Comparison of ENCODE assay signal across 12 mouse cellular contexts in the genomic region with DNA sequence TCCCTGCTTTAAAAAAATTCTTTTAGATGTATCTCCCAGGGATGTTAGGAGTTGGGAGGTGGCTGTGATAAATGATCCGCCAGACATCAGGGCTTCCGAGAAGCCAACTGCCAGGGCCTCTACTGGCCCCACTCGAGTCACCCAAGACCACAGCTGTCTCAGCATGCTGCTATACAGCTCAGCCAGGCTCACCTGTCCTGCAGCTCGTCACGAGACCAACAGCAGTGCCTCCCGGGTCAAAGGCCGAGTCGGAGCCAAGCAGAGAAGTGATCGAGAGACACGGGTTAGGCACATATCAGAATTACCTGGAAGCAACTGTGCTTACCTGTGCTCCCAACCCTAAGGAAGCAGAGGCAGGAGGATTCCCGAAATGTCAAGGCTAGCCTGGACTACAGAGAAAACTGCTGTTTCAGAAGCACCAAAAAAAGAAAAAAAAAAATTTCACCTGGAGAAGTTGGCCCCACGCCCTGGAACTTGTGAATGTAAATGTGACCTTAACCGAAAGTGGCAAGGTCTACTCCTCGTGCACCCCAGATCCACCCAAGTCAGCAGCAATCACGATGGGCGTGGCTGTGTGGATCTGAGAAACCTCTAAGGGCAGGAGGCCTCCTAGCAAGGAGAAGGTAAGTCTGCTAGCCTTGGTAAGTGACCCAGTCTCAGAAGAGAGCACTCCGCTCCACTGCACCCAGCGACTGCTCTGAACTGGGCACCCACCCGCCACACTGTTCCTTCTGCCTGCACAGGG. TPM values are rescaled to one million over a fixed set of nuclear protein-coding genes. Genes with fewer than 3 reads are reported as not detected.
DNase-seq lines count a peak whose midpoint lies in the region; ATAC-seq and TF ChIP-seq lines count a peak whose summit lies in the region.
"Had no signal": no experiment of that assay in that cellular context is flagged by ENCODE, and none has a peak within 500 bp of the region (broad histone marks: within the 10 kb centered on the region; RNA-seq: fewer than 3 reads in every experiment).

No protein-coding gene starts in this region.

- no peaks in the 10 kb centered on the region for H3K27me3 ChIP-seq in cerebellum, adult 2 months (ENCODE audit: control insufficient read depth, insufficient read depth, low read length)
- H3K27me3 ChIP-seq in kidney, embryonic 15.5 days = no peaks in the 10 kb centered on the region
- H3K27me3 ChIP-seq in embryonic facial prominence, embryonic 10.5 days (replicated peaks; ENCODE audit: low read depth, poor library complexity, severe bottlenecking) = no peaks in the 10 kb centered on the region
- H3K27me3 ChIP-seq in liver, embryonic 15.5 days = no peaks in the 10 kb centered on the region
- no peaks in the 10 kb centered on the region for H3K27me3 ChIP-seq in forebrain, postnatal 0 days (ENCODE audit: insufficient read depth, low read length)
- H3K27me3 ChIP-seq: limb, embryonic 12.5 days had no signal

- no peak for TF ChIP-seq CTCF in cerebellum, adult 2 months (IDR thresholded peaks at IDR 0.05; ENCODE audit: borderline replicate concordance, insufficient read depth, low read depth, low read length)
- no peak for TF ChIP-seq CTCF in forebrain, postnatal 0 days (IDR thresholded peaks at IDR 0.05; ENCODE audit: low read depth)

- WGBS in cerebellum, adult 2 months = 88% methylated on average over 19 of the region's 19 CpGs
- WGBS in kidney, embryonic 15.5 days = 77% methylated on average over 19 of the region's 19 CpGs
- 88% methylated on average over 19 of the region's 19 CpGs for whole genome bisulfite sequencing in embryonic facial prominence, embryonic 10.5 days
- 54% methylated on average over 19 of the region's 19 CpGs for WGBS in liver, embryonic 15.5 days (ENCODE audit: insufficient replicate concordance)
- 89% methylated on average over 19 of the region's 19 CpGs for WGBS in forebrain, postnatal 0 days

- no peaks in the 10 kb centered on the region for H3K36me3 ChIP-seq in kidney, embryonic 15.5 days
- peaks cover 4% of the 10 kb centered on the region; the same call in 1 of the 2 replicates for H3K36me3 ChIP-seq in embryonic facial prominence, embryonic 10.5 days (replicated peaks)
- no peaks in the 10 kb centered on the region for H3K36me3 ChIP-seq in liver, embryonic 15.5 days (replicated peaks)
- no peaks in the 10 kb centered on the region for H3K36me3 ChIP-seq in forebrain, postnatal 0 days (ENCODE audit: insufficient read depth)
- H3K36me3 ChIP-seq: limb, embryonic 12.5 days had no signal

- H3K4me3 ChIP-seq in cerebellum, adult 2 months (replicated peaks; ENCODE audit: insufficient read depth, low read depth, low read length) = no peak overlapping the region
- no peak overlapping the region for H3K4me3 ChIP-seq in kidney, embryonic 15.5 days (replicated peaks)
- no peak overlapping the region for H3K4me3 ChIP-seq in embryonic facial prominence, embryonic 10.5 days
- no peak overlapping the region for H3K4me3 ChIP-seq in liver, embryonic 15.5 days (replicated peaks)
- no peak overlapping the region for H3K4me3 ChIP-seq in forebrain, postnatal 0 days (ENCODE audit: low read depth, low read length)
- H3K4me3 ChIP-seq: erythroblast, embryonic 14.5 days; limb, embryonic 12.5 days had no signal

- H3K4me2 ChIP-seq in kidney, embryonic 15.5 days = no peak overlapping the region
- H3K4me2 ChIP-seq in liver, embryonic 15.5 days = peak overlapping the region; percentile 32
- no peak overlapping the region for H3K4me2 ChIP-seq in forebrain, postnatal 0 days (ENCODE audit: low read depth)
- H3K4me2 ChIP-seq: limb, embryonic 12.5 days had no signal

- peak overlapping the region; percentile 23; the same call in 1 of the 2 replicates for H3K27ac ChIP-seq in cerebellum, adult 2 months (ENCODE audit: insufficient read depth, low read length)
- peak overlapping the region; percentile 81 for H3K27ac ChIP-seq in kidney, embryonic 15.5 days
- peak overlapping the region; percentile 61 for H3K27ac ChIP-seq in embryonic facial prominence, embryonic 10.5 days (replicated peaks)
- peak overlapping the region; percentile 87 for H3K27ac ChIP-seq in liver, embryonic 15.5 days (replicated peaks)
- H3K27ac ChIP-seq in forebrain, postnatal 0 days (ENCODE audit: low read depth, low read length) = no peak overlapping the region
- H3K27ac ChIP-seq: limb, embryonic 12.5 days had no signal

- no peak overlapping the region for H3K9ac ChIP-seq in kidney, embryonic 15.5 days
- no peak overlapping the region for H3K9ac ChIP-seq in liver, embryonic 15.5 days
- H3K9ac ChIP-seq in forebrain, postnatal 0 days = no peak overlapping the region
- H3K9ac ChIP-seq: limb, embryonic 12.5 days had no signal

- H3K9me3 ChIP-seq in kidney, embryonic 15.5 days (replicated peaks) = no peaks in the 10 kb centered on the region
- no peaks in the 10 kb centered on the region for H3K9me3 ChIP-seq in embryonic facial prominence, embryonic 10.5 days
- no peaks in the 10 kb centered on the region for H3K9me3 ChIP-seq in liver, embryonic 15.5 days (replicated peaks)
- H3K9me3 ChIP-seq in forebrain, postnatal 0 days (ENCODE audit: low read length) = no peaks in the 10 kb centered on the region
- H3K9me3 ChIP-seq: limb, embryonic 12.5 days had no signal

- no peak for TF ChIP-seq POLR2A in cerebellum, adult 2 months (IDR thresholded peaks at IDR 0.05; ENCODE audit: borderline replicate concordance, insufficient read depth, low read length)

- ATAC-seq in cerebellum, adult (ENCODE audit: insufficient number of reproducible peaks, low FRiP score, low TSS enrichment) = no peak
- no peak for ATAC-seq in kidney, embryonic 15.5 days (replicated peaks; ENCODE audit: low FRiP score)
- ATAC-seq in liver, embryonic 15.5 days (ENCODE audit: insufficient read depth) = no peak
- ATAC-seq in forebrain, postnatal 0 days = no peak
- ATAC-seq: activated CD4-positive, CD25-positive, alpha-beta regulatory T cell, adult 4 months had no signal

- no peak for DNase-seq in cerebellum, adult 2 months
- DNase-seq in kidney, postnatal 14 days = no peak
- DNase-seq in embryonic facial prominence, embryonic 10.5 days (ENCODE audit: low spot score) = no peak
- no peak for DNase-seq in forebrain, postnatal 0 days
- no peak for DNase-seq in embryo, embryonic 10 days (ENCODE audit: low spot score)

- peaks cover 21% of the 10 kb centered on the region for H3K4me1 ChIP-seq in cerebellum, adult 2 months (ENCODE audit: control insufficient read depth, insufficient read depth, low read length)
- peaks cover 55% of the 10 kb centered on the region for H3K4me1 ChIP-seq in kidney, embryonic 15.5 days
- H3K4me1 ChIP-seq in embryonic facial prominence, embryonic 10.5 days = peaks cover 36% of the 10 kb centered on the region
- H3K4me1 ChIP-seq in liver, embryonic 15.5 days (replicated peaks) = peaks cover 95% of the 10 kb centered on the region
- no peaks in the 10 kb centered on the region for H3K4me1 ChIP-seq in forebrain, postnatal 0 days (ENCODE audit: insufficient read depth)
- H3K4me1 ChIP-seq: limb, embryonic 12.5 days had no signal

RNA-seq across cellular contexts. Expression of a gene that starts 12.8 kb away (rescaled TPM):
- 51.2 and 55.0 TPM in 2 replicates for polyA plus RNA-seq in cerebellum, adult 2 months (2012; rRNA removed)
- 52.5 and 53.5 TPM in 2 replicates for polyA plus RNA-seq in kidney, embryonic 15.5 days (2015; fragmentation: Nextera tagmentation; extraction: Ambion mirVana)
- 21.8 and 22.3 TPM in 2 replicates for polyA plus RNA-seq in embryonic facial prominence, embryonic 10.5 days (2016; fragmentation: Nextera tagmentation; extraction: Ambion mirVana)
- 12.7 and 14.9 TPM in 2 replicates for polyA plus RNA-seq in liver, embryonic 15.5 days (2015; fragmentation: Nextera tagmentation; extraction: Ambion mirVana)
- total RNA-seq in forebrain, postnatal 0 days (2014; rRNA removed) = 7.2 and 11.6 TPM in 2 replicates
- 11.6 and 15.2 TPM in 2 replicates for polyA plus RNA-seq in forebrain, postnatal 0 days (2015; fragmentation: Nextera tagmentation; extraction: Ambion mirVana)

RNA-seq across cellular contexts. Expression of a gene that starts 34.0 kb away (rescaled TPM):
- polyA plus RNA-seq in cerebellum, adult 2 months (2012; rRNA removed) = 0.07 TPM in 1 of 2 replicates, not detected in the other
- 0.06 TPM in 1 of 2 replicates, not detected in the other for polyA plus RNA-seq in kidney, embryonic 15.5 days (2015; fragmentation: Nextera tagmentation; extraction: Ambion mirVana)
- not detected in 2 replicates for polyA plus RNA-seq in embryonic facial prominence, embryonic 10.5 days (2016; fragmentation: Nextera tagmentation; extraction: Ambion mirVana)
- not detected in 2 replicates for polyA plus RNA-seq in liver, embryonic 15.5 days (2015; fragmentation: Nextera tagmentation; extraction: Ambion mirVana)
- not detected in 2 replicates for total RNA-seq in forebrain, postnatal 0 days (2014; rRNA removed)
- polyA plus RNA-seq in forebrain, postnatal 0 days (2015; fragmentation: Nextera tagmentation; extraction: Ambion mirVana) = not detected in 2 replicates
- total RNA-seq: megakaryocyte-erythroid progenitor cell, adult 5-6 weeks had no signal
- polyA plus RNA-seq: activated CD4-positive, CD25-positive, alpha-beta regulatory T cell, adult 4 months; erythroblast, embryonic 14.5 days; limb, embryonic 12.5 days had no signal
